Mouse (Mus musculus) kidney, embryonic 16.5 days (tissue): ENCODE measurements around the gene Brk1. TPM values are rescaled to one million over a fixed set of nuclear protein-coding genes. Genes with fewer than 3 reads are reported as not detected.

Experiments used
- polyA plus RNA-seq: library from polyadenylated mRNA; unstranded; fragments of >200 nt; fragmentation: Nextera tagmentation; extraction: Ambion mirVana; gene quantifications from 2 replicates; pipeline ENCODE4 v1.2.1, GENCODE M21; 2015

The Brk1 gene
- polyA plus RNA-seq, 1 experiment from 2014 or later, result 224 TPM

Other genes with a start within 250 kb of the Brk1 start
- gene Tada3, start 226.9 kb upstream of the Brk1 start, polyA plus RNA-seq, result 63.5 and 66.7 TPM in 2 replicates
- 401 and 410 TPM in 2 replicates for gene Arpc4, start 226.7 kb upstream of the Brk1 start, polyA plus RNA-seq
- gene Ttll3, start 215.5 kb upstream of the Brk1 start, polyA plus RNA-seq, result 3.4 and 4.4 TPM in 2 replicates
- gene Rpusd3, start 185.4 kb upstream of the Brk1 start, polyA plus RNA-seq, result 31.5 and 31.7 TPM in 2 replicates
- gene Cidec, start 169.0 kb upstream of the Brk1 start, polyA plus RNA-seq, result not detected in 2 replicates
- 115 and 121 TPM in 2 replicates for gene Jagn1, start 162.2 kb upstream of the Brk1 start, polyA plus RNA-seq
- gene Il17re, start 146.3 kb upstream of the Brk1 start, polyA plus RNA-seq, result 10.0 and 10.1 TPM in 2 replicates
- 18.2 and 31.0 TPM in 2 replicates for gene Il17rc, start 133.3 kb upstream of the Brk1 start, polyA plus RNA-seq
- 43.4 and 45.8 TPM in 2 replicates for gene Creld1, start 121.5 kb upstream of the Brk1 start, polyA plus RNA-seq
- 0.97 and 0.99 TPM in 2 replicates for gene Prrt3, start 102.8 kb upstream of the Brk1 start, polyA plus RNA-seq
- gene Emc3, start 73.1 kb upstream of the Brk1 start, polyA plus RNA-seq, result 120 and 122 TPM in 2 replicates
- 10.7 and 12.0 TPM in 2 replicates for gene Fancd2, start 73.1 kb upstream of the Brk1 start, polyA plus RNA-seq
- 0.68 and 1.1 TPM in 2 replicates for gene Fancd2os, start 4.1 kb upstream of the Brk1 start, polyA plus RNA-seq
- gene Vhl, start 19.2 kb downstream of the Brk1 start, polyA plus RNA-seq, result 34.0 and 40.7 TPM in 2 replicates
- gene Irak2, start 33.7 kb downstream of the Brk1 start, polyA plus RNA-seq, result 4.4 and 5.6 TPM in 2 replicates
- gene Tatdn2, start 92.3 kb downstream of the Brk1 start, polyA plus RNA-seq, result 0.72 and 0.95 TPM in 2 replicates
- gene Ghrl, start 115.1 kb downstream of the Brk1 start, polyA plus RNA-seq, result 0.53 TPM in 1 of 2 replicates, not detected in the other
- gene Sec13, start 136.0 kb downstream of the Brk1 start, polyA plus RNA-seq, result 274 and 297 TPM in 2 replicates